Mouse (Mus musculus) heart, postnatal 14 days (tissue): ENCODE results near the gene Plvap. TPM values are rescaled to one million over a fixed set of nuclear protein-coding genes. Genes with fewer than 3 reads are reported as not detected.
"Not testable (repeated sequence)": the region's sequence is repeated elsewhere in the genome, so short reads cannot be mapped to it uniquely, and the experiment has no call there.

ENCODE experiments used
- DNase-seq, 2 experiments: peaks; one replicate each; pipeline ENCODE4 v3.0.0; 2021 to 2022
- intact Hi-C: fragments of 180-260 bp; cut with DNase I; formaldehyde crosslinking; loops from one replicate; pipeline ENCODE4 v1.15.1; 2025
- long read RNA-seq, 2 experiments: library from polyadenylated mRNA; stranded (forward); transcript quantifications; one replicate each; pipeline ENCODE4 v2.0.0; 2021
- total RNA-seq, 2 experiments: library from RNA; stranded (reverse); gene quantifications; 2 replicates each; pipeline ENCODE4 v1.2.3; 2021

Plvap gene
- total RNA-seq: 10 to 100 TPM; 19.3 to 26.2 TPM
- long read RNA-seq, experiment 1, transcript Plvap-201 (6 exons, 1,987 nt): major isoform, 43 of 44 reads
- long read RNA-seq, experiment 1, partial matches to known transcripts: 1 of 44 reads
- long read RNA-seq, experiment 1, other reads (novel, unspliced or antisense): 0 of 44 reads
- long read RNA-seq, experiment 2, transcript Plvap-201 (6 exons, 1,987 nt): major isoform, 63 of 68 reads
- long read RNA-seq, experiment 2, partial matches to known transcripts: 4 of 68 reads
- long read RNA-seq, experiment 2, other reads (novel, unspliced or antisense): 1 of 68 reads

DNA sequence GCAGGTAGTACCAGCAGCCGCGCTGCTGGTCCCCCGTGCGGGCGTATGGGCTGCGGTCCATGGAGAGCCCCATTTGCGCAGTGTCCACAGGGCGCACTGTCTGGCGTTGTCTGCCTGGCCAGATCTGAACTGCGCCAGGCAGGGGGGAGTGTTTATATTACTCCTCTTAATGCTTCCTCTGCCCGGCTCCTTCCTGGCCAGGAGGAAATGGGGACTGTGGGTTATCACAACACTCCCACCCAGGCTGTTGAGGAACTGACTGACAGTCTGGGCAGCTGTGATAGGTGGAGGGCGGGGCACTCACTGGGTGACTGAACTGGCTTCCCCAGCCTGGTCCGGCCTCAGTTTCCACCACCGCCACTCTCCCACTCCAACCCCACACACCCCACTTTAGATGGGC lies at the start of gene Plvap:
Gene Plvap, minus strand, starts transcription at position 109 of the 400 bp plus-strand sequence.
- DNase-seq: no peak
- intact Hi-C loops: no loop called here

- intact Hi-C loops: loop anchor here (1.0 to 2.0 kb wide), 3 partner anchors 36 to 100 kb away; no protein-coding TSS in a partner anchor
- DNase-seq: no peak
Measured at GRCm38 (mm10) chr8:71560765-71561164, 49.2 kb upstream of the Plvap start.

DNA sequence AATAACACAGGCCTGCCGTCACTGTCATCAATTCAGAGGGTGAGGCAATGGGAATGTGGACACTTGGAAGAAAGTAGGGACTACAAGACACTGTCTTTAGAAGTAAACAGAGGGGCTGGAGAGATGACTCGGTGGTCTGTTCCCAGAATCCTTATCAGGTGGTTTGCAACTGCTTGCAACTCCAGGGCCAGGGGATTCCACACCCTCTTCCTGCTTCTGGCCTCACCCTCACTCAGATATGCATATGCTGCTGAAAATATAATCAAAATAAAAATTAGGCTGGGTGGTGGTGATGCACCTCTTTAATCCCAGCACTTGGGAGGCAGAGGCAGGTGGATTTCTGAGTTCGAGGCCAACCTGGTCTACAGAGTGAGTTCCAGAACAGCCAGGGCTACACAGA lies 48.5 kb upstream of the Plvap start:
- intact Hi-C loops: loop anchor here (2.0 kb wide), 1 partner anchor 73 kb away; no protein-coding TSS in a partner anchor
- no peak for DNase-seq

DNA sequence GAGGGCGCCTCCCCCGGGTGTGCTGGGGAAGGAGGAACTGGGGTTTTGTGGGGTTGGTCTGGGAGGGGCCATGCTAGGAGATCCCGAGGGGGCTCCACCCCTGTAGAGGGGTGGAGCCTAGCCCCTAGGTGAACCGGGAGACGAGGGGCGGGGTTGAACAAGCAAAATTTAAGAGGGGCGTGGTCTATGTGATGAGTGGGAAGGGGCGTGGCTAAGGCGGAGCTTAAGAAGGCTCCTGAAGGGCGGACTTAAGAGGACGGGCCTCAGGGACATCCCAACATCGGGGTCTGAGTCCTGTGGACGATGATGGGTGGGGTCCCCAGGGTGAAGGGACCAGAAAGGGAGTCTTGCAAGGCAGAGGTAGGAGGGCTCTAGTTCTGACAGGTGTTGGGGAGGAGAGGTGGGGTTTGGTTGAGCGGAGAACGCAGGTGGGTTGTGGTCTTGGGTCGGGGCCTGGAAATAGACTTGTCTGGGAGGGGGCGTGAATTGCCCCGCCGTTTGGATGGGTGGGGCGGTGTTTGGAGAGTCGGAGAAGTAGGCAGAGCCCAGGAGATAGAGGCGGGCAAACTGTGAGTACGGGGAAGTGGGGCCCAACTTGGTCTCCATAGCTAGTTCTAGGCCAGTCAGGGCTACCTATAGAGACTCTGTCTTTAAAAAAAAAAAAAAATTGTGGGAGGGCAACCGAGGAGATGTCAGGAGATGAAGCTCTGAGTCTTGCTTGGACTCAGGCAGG lies 47.6 kb upstream of the Plvap start:
- peak; percentile 45 to 65 for DNase-seq
- intact Hi-C loops: no loop called here

- no peak for DNase-seq
- intact Hi-C loops: no loop called here
Measured at GRCm38 (mm10) chr8:71558071-71558957, 46.8 kb upstream of the Plvap start, which contains the start of gene Tmem221. Tmem221 (minus strand) TSS chr8:71558871.

DNA sequence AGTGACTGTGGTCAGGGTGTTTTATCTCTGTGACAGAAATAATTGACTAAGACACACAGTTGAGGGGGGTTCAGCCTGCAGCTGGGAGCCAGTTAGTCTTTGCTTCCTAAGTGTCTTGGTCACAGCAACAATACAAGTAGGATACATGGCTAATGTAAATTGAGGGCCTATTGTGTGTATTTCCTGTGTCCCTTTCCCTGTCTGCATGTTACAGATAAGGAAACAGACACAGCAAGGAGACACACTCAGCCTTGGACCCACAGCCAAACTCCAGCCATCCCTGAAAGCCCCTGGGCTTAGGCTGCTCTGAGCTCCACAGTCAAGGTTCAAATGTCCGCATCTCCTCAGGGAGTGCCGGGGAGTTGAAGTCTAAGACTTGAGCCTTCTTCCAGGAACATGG lies 43.1 kb upstream of the Plvap start:
- intact Hi-C loops: no loop called here
- no peak for DNase-seq

GRCm38 (mm10) chr8:71554001-71554400 lies 42.4 kb upstream of the Plvap start:
- intact Hi-C loops: no loop called here
- DNase-seq: no peak

- intact Hi-C loops: no loop called here
- DNase-seq: no peak
Measured at GRCm38 (mm10) chr8:71552770-71553169, 41.2 kb upstream of the Plvap start.

- DNase-seq: no peak
- intact Hi-C loops: no loop called here
Measured at GRCm38 (mm10) chr8:71550754-71551153, 39.2 kb upstream of the Plvap start.

GRCm38 (mm10) chr8:71547590-71547989 lies 36.0 kb upstream of the Plvap start:
- DNase-seq: no peak
- intact Hi-C loops: no loop called here

GRCm38 (mm10) chr8:71545053-71545452 lies 33.5 kb upstream of the Plvap start:
- no peak for DNase-seq
- intact Hi-C loops: no loop called here

GRCm38 (mm10) chr8:71543755-71544154 lies 32.2 kb upstream of the Plvap start:
- DNase-seq: no peak
- intact Hi-C loops: no loop called here

- intact Hi-C loops: no loop called here
- peak; percentile 93 to 95 for DNase-seq
Measured at GRCm38 (mm10) chr8:71542632-71543343, 31.2 kb upstream of the Plvap start, which contains the start of gene Mvb12a. Mvb12a (plus strand) TSS chr8:71542922.

GRCm38 (mm10) chr8:71537028-71537867 lies 25.7 kb upstream of the Plvap start, which contains the start of gene Bst2:
Bst2 (minus strand) TSS chr8:71537456.
- intact Hi-C loops: no loop called here
- peak; percentile 82 to 87 for DNase-seq

- no peak for DNase-seq
- intact Hi-C loops: no loop called here
Measured at GRCm38 (mm10) chr8:71535663-71536062, 24.1 kb upstream of the Plvap start.

GRCm38 (mm10) chr8:71534263-71534810 lies 22.8 kb upstream of the Plvap start:
- DNase-seq: no peak
- intact Hi-C loops: no loop called here

DNA sequence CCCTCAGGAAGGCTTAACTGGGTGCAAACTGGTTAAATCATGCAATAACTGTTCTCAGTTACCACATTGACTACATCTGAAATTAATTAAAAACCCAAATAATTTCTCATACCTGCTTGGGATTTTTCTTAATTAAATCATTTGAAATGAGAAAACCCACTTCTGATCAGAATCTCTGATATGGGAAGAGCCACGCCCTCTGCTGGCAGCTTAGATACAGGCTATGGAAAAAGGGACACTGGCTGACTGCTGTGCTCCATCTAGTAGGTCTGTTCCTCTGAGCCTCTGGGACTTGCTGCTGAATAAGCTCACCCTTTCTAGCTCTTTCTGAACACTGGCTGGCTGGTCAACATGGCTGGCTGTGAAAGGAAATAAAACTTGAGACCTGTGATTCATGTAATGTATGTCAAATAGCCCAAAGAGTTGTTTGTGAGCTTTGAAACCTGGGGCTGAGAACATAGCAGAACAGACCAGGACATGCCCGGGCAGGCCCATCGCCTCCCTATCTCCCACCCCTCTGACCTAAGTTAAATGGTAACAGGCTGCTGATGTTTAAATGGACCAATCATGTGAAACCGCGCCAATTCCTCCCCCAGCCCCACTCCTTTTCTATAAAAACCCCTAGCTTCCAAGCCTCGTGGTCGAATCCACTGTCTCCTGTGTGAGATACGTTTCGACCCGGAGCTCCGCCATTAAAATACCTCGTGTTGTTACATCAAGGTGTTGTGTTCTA lies 19.3 kb upstream of the Plvap start:
- DNase-seq: peak in 1 of 2 experiments; percentile 42
- intact Hi-C loops: not testable (repeated sequence)
